Mouse (Mus musculus) activated CD4-positive, CD25-positive, alpha-beta regulatory T cell, adult 4 months (primary cell): ENCODE results near the gene Gm10959. TPM values are rescaled to one million over a fixed set of nuclear protein-coding genes. Genes with fewer than 3 reads are reported as not detected.
A peak's percentile ranks its signal among the peaks of the same experiment; 100 is the strongest.
"Not testable (repeated sequence)": the region's sequence is repeated elsewhere in the genome, so short reads cannot be mapped to it uniquely, and the experiment has no call there.

ENCODE experiments used
- ATAC-seq: one replicate; pipeline ENCODE4 v1.8.0; 2017
- polyA plus RNA-seq, 2 experiments: library from polyadenylated mRNA; unstranded; fragments of 100-300 nt; shearing (Covaris generic); gene quantifications; one replicate each; pipeline ENCODE4 v1.2.1; 2017

The Gm10959 gene
- not detected for polyA plus RNA-seq

- no peak for ATAC-seq
Observed at GRCm38 (mm10) chr3:122919260-122919659, at the start of gene Gm10959. TSS of gene Gm10959 (minus strand) at chr3:122919360.

GRCm38 (mm10) chr3:122968391-122968790, 49.2 kb upstream of the Gm10959 start:
- ATAC-seq: no peak

GRCm38 (mm10) chr3:122964301-122964700, 45.1 kb upstream of the Gm10959 start:
- ATAC-seq: no peak

GRCm38 (mm10) chr3:122950129-122950528, 31.0 kb upstream of the Gm10959 start:
- no peak for ATAC-seq

- ATAC-seq: peak; percentile 44
Observed at GRCm38 (mm10) chr3:122943387-122943890, 24.3 kb upstream of the Gm10959 start.

GRCm38 (mm10) chr3:122939215-122939614, 20.1 kb upstream of the Gm10959 start:
- peak; percentile 68 for ATAC-seq

- not testable (repeated sequence) for ATAC-seq
Observed at GRCm38 (mm10) chr3:122937176-122937575, 18.0 kb upstream of the Gm10959 start.

GRCm38 (mm10) chr3:122932466-122932865, 13.3 kb upstream of the Gm10959 start:
- no peak for ATAC-seq

- no peak for ATAC-seq
Observed at GRCm38 (mm10) chr3:122929723-122930122, 10.6 kb upstream of the Gm10959 start.

- ATAC-seq: peak; percentile 95
Observed at GRCm38 (mm10) chr3:122924009-122924914, 5.1 kb upstream of the Gm10959 start, which contains the start of gene 1810037I17Rik. TSS of gene 1810037I17Rik (plus strand) at chr3:122924203.

GRCm38 (mm10) chr3:122923147-122923546, 4.0 kb upstream of the Gm10959 start:
- ATAC-seq: no peak

GRCm38 (mm10) chr3:122921676-122922527, 2.7 kb upstream of the Gm10959 start:
- no peak for ATAC-seq

GRCm38 (mm10) chr3:122920572-122921435, 1.6 kb upstream of the Gm10959 start:
- ATAC-seq: no peak

- ATAC-seq: no peak
Observed at GRCm38 (mm10) chr3:122918672-122919071, 488 bp downstream of the Gm10959 start.

- no peak for ATAC-seq
Observed at GRCm38 (mm10) chr3:122916191-122916680, 2.9 kb downstream of the Gm10959 start.

GRCm38 (mm10) chr3:122915493-122915892, 3.7 kb downstream of the Gm10959 start:
- no peak for ATAC-seq

GRCm38 (mm10) chr3:122907841-122908240, 11.3 kb downstream of the Gm10959 start:
- ATAC-seq: no peak

GRCm38 (mm10) chr3:122903746-122904433, 15.3 kb downstream of the Gm10959 start:
- ATAC-seq: no peak

- ATAC-seq: no peak
Observed at GRCm38 (mm10) chr3:122898254-122898653, 20.9 kb downstream of the Gm10959 start.

GRCm38 (mm10) chr3:122895189-122895731, 23.9 kb downstream of the Gm10959 start:
- no peak for ATAC-seq

GRCm38 (mm10) chr3:122894772-122895171, 24.4 kb downstream of the Gm10959 start, which contains the start of gene Fabp2:
TSS of gene Fabp2 (plus strand) at chr3:122895072.
- ATAC-seq: no peak
